ENCODE assay signal across 21 mouse cellular contexts in genomic region chr15:25387572-25387971, GRCm38 (mm10). TPM values are rescaled to one million over a fixed set of nuclear protein-coding genes. Genes with fewer than 3 reads are reported as not detected.
A peak's percentile ranks its signal among the peaks of the same experiment; 100 is the strongest.
DNase-seq lines count a peak whose midpoint lies in the region; ATAC-seq and TF ChIP-seq lines count a peak whose summit lies in the region.
"Had no signal": no experiment of that assay in that cellular context is flagged by ENCODE, and none has a peak within 500 bp of the region (broad histone marks: within the 10 kb centered on the region; RNA-seq: fewer than 3 reads in every experiment).

No protein-coding gene starts in this region.

- no peak for TF ChIP-seq CTCF in thymus, adult 2 months (IDR thresholded peaks at IDR 0.05; ENCODE audit: borderline replicate concordance, control insufficient read depth, extremely low read depth, insufficient read depth, low read length, poor library complexity)

- ATAC-seq in frontal cortex, adult (ENCODE audit: low TSS enrichment): 0 out of 2 replicates have a peak, but pooled peaks have one; percentile 7
- ATAC-seq in neural tube, embryonic 13.5 days (ENCODE audit: low read depth): 0 out of 2 replicates have a peak, but pooled peaks have one; percentile 4
- no peak for ATAC-seq in neural tube, embryonic 15.5 days (ENCODE audit: low FRiP score)
- peak; percentile 25; the same call in 1 of the 2 replicates for ATAC-seq in hindbrain, embryonic 13.5 days (ENCODE audit: low FRiP score)
- ATAC-seq: intestine, embryonic 15.5 days had no signal

- no peak for TF ChIP-seq POLR2A in thymus, adult 2 months (IDR thresholded peaks at IDR 0.05; ENCODE audit: control insufficient read depth, extremely low read depth, insufficient read depth, low read length, poor library complexity)

- H3K27me3 ChIP-seq in neural tube, embryonic 13.5 days: no peaks in the 10 kb centered on the region
- H3K27me3 ChIP-seq in neural tube, embryonic 15.5 days (replicated peaks): no peaks in the 10 kb centered on the region
- H3K27me3 ChIP-seq in hindbrain, embryonic 13.5 days: no peaks in the 10 kb centered on the region
- H3K27me3 ChIP-seq in thymus, adult 2 months (ENCODE audit: control insufficient read depth, insufficient read depth, low read length): no peaks in the 10 kb centered on the region
- H3K27me3 ChIP-seq: intestine, embryonic 15.5 days; liver, embryonic 13.5 days had no signal

- 73% methylated on average over 6 of the region's 6 CpGs for WGBS in neural tube, embryonic 13.5 days
- WGBS in neural tube, embryonic 15.5 days: 64% methylated on average over 6 of the region's 6 CpGs
- WGBS in hindbrain, embryonic 13.5 days: 66% methylated on average over 6 of the region's 6 CpGs
- 95% methylated on average over 6 of the region's 6 CpGs for WGBS in thymus, adult 2 months

- H3K9ac ChIP-seq in neural tube, embryonic 13.5 days: no peak overlapping the region
- H3K9ac ChIP-seq in neural tube, embryonic 15.5 days (replicated peaks): no peak overlapping the region
- H3K9ac ChIP-seq in hindbrain, embryonic 13.5 days: no peak overlapping the region
- H3K9ac ChIP-seq: intestine, embryonic 15.5 days; liver, embryonic 13.5 days had no signal

- no peaks in the 10 kb centered on the region for H3K9me3 ChIP-seq in neural tube, embryonic 13.5 days
- no peaks in the 10 kb centered on the region for H3K9me3 ChIP-seq in neural tube, embryonic 15.5 days (replicated peaks)
- H3K9me3 ChIP-seq in hindbrain, embryonic 13.5 days: no peaks in the 10 kb centered on the region
- H3K9me3 ChIP-seq: heart, embryonic 10.5 days; intestine, embryonic 15.5 days; liver, embryonic 13.5 days had no signal

- H3K4me3 ChIP-seq in neural tube, embryonic 13.5 days: no peak overlapping the region
- H3K4me3 ChIP-seq in neural tube, embryonic 15.5 days (replicated peaks): no peak overlapping the region
- H3K4me3 ChIP-seq in hindbrain, embryonic 13.5 days: no peak overlapping the region
- no peak overlapping the region for H3K4me3 ChIP-seq in thymus, adult 2 months (ENCODE audit: control insufficient read depth, insufficient read depth, low read length)
- H3K4me3 ChIP-seq: gastrocnemius, adult 2 months; heart, embryonic 10.5 days; intestine, embryonic 15.5 days; layer of hippocampus, adult 2 months; liver, embryonic 13.5 days had no signal

- H3K27ac ChIP-seq in neural tube, embryonic 13.5 days (replicated peaks): no peak overlapping the region
- no peak overlapping the region for H3K27ac ChIP-seq in neural tube, embryonic 15.5 days (replicated peaks)
- H3K27ac ChIP-seq in hindbrain, embryonic 13.5 days: peak overlapping the region; percentile 14; the same call in 1 of the 2 replicates
- H3K27ac ChIP-seq in thymus, adult 2 months (ENCODE audit: control insufficient read depth, insufficient read depth, low read length): no peak overlapping the region
- H3K27ac ChIP-seq: gastrocnemius, adult 2 months; heart, embryonic 10.5 days; intestine, embryonic 15.5 days; layer of hippocampus, adult 2 months; liver, embryonic 13.5 days; stomach, postnatal 0 days had no signal

- DNase-seq in frontal cortex, postnatal 14 days (ENCODE audit: low spot score in 2 of 2): no peak
- no peak for DNase-seq in thymus, adult 2 months
- DNase-seq in heart, adult 18-20 months: no peak
- DNase-seq: adrenal gland, postnatal 14 days; cerebellum, adult 9-10 months; gastrocnemius, adult 2 months; kidney, adult 8-10 months; kidney, postnatal 14 days; layer of hippocampus, postnatal 36 days; liver, embryonic 13.5 days; lung, adult 2 months; lung, postnatal 14 days; right cerebral cortex, postnatal 14 days had no signal

- H3K4me2 ChIP-seq in neural tube, embryonic 13.5 days: no peak overlapping the region
- H3K4me2 ChIP-seq in neural tube, embryonic 15.5 days: no peak overlapping the region
- no peak overlapping the region for H3K4me2 ChIP-seq in hindbrain, embryonic 13.5 days
- H3K4me2 ChIP-seq: intestine, embryonic 15.5 days; liver, embryonic 13.5 days had no signal

- H3K36me3 ChIP-seq in neural tube, embryonic 13.5 days: peaks cover 38% of the 10 kb centered on the region
- peaks cover 7% of the 10 kb centered on the region for H3K36me3 ChIP-seq in neural tube, embryonic 15.5 days
- H3K36me3 ChIP-seq in hindbrain, embryonic 13.5 days: peaks cover 33% of the 10 kb centered on the region
- H3K36me3 ChIP-seq in thymus, adult 2 months (ENCODE audit: control insufficient read depth, insufficient read depth, low read length): no peaks in the 10 kb centered on the region
- H3K36me3 ChIP-seq: intestine, embryonic 15.5 days; liver, embryonic 13.5 days had no signal

- peaks cover 77% of the 10 kb centered on the region for H3K4me1 ChIP-seq in neural tube, embryonic 13.5 days (replicated peaks)
- H3K4me1 ChIP-seq in neural tube, embryonic 15.5 days: peaks cover 65% of the 10 kb centered on the region
- peaks cover 84% of the 10 kb centered on the region for H3K4me1 ChIP-seq in hindbrain, embryonic 13.5 days (replicated peaks)
- H3K4me1 ChIP-seq in thymus, adult 2 months (replicated peaks; ENCODE audit: control insufficient read depth, insufficient read depth, low read length): no peaks in the 10 kb centered on the region
- H3K4me1 ChIP-seq: intestine, embryonic 15.5 days had no signal

RNA-seq across cellular contexts. Expression of gene Basp1, which starts 26.0 kb away (rescaled TPM):
- 311 and 351 TPM in 2 replicates for polyA plus RNA-seq in neural tube, embryonic 13.5 days (2015; fragmentation: Nextera tagmentation; extraction: Ambion mirVana)
- polyA plus RNA-seq in neural tube, embryonic 15.5 days (2015; fragmentation: Nextera tagmentation; extraction: Ambion mirVana): 215 and 360 TPM in 2 replicates
- polyA plus RNA-seq in hindbrain, embryonic 13.5 days (2015; fragmentation: Nextera tagmentation; extraction: Ambion mirVana): 202 and 215 TPM in 2 replicates
- polyA plus RNA-seq in thymus, adult 2 months (2012; rRNA removed): 13.9 and 18.1 TPM in 2 replicates
- 1 to 10 TPM; 1.0 to 2.9 TPM for total RNA-seq in heart, adult 18-20 months (2021)

Comparison
In these comparisons a context has a peak if more than half of its experiments do, and no peak if none do; other contexts are left out.
1. RNA of gene Basp1, which starts 26.0 kb away (polyA plus RNA-seq): 215 to 360 TPM in neural tube, embryonic 15.5 days, 311 to 351 TPM in neural tube, embryonic 13.5 days and 202 to 215 TPM in hindbrain, embryonic 13.5 days; 13.9 to 18.1 TPM in thymus, adult 2 months; every median in the first group is over 10 times any median in the second.